Mouse (Mus musculus) MEL (cell line): ENCODE data around the gene Sergef.

Source experiments
- CHD2 ChIP-seq: IDR thresholded peaks from 2 replicates; pipeline ENCODE4 v1.6.1; 2011; ENCODE audit warnings: low read length, improper control_type of control experiment
- EP300 ChIP-seq, 2 experiments: IDR thresholded peaks; 2 replicates each; pipeline ENCODE4 v1.6.1; 2011; ENCODE audit warnings: improper control_type of control experiment in 2 of 2, low read length in 2 of 2, low read depth in 1 of 2, mild to moderate bottlenecking in 1 of 2
- GATA1 ChIP-seq: IDR thresholded peaks from 2 replicates; pipeline ENCODE4 v1.6.1; 2011; ENCODE audit warnings: low read depth, low read length, improper control_type of control experiment
- MAZ ChIP-seq: IDR thresholded peaks from 2 replicates; pipeline ENCODE4 v1.6.1; 2012; ENCODE audit warnings: low read depth, mild to moderate bottlenecking, inconsistent platforms, low read length, improper control_type of control experiment
- POLR2A ChIP-seq, 2 experiments: IDR thresholded peaks; 2 replicates each; pipeline ENCODE4 v1.6.1; 2011 to 2012; ENCODE audit warnings: low read length in 2 of 2, mild to moderate bottlenecking in 2 of 2, control low read depth in 1 of 2, improper control_type of control experiment in 1 of 2, low read depth in 1 of 2, moderate library complexity in 1 of 2; ENCODE audit not compliant: control insufficient read depth in 1 of 2, insufficient read depth in 1 of 2, poor library complexity in 1 of 2
- ZMIZ1 ChIP-seq: IDR thresholded peaks from 2 replicates; pipeline ENCODE4 v1.6.1; 2012; ENCODE audit warnings: low read depth, mild to moderate bottlenecking, inconsistent platforms, low read length, improper control_type of control experiment, moderate library complexity

DNA sequence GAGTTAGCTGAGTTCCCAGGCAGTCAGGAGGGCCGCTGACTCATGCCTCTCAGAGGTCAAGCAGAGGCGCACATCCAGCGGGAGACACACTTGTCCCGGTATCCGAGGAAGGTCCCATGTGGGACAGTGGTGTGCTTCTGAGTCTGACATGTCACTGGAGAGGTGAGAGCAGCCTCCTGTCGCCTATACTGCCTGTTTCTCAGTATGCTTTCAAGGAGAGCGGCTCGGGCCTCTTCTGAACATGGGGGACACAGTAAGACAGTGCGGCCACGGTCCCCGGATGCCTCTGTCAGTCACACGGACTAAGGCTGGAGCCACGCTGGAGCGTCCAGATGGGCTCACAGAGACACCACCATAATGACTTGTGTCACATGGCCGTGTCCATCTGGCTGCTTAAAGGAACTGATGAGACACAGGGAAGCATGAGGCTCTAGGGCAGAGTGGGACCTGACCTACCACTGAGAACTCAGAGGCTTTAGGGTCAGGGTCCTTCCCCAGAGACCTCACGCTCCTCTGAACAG is 221.4 kb downstream of the Sergef start:
- no peak for TF ChIP-seq ZMIZ1
- no peak for TF ChIP-seq POLR2A (IDR thresholded peaks at IDR 0.05; ENCODE audit: control insufficient read depth in 1 of 2, insufficient read depth in 1 of 2, low read depth in 1 of 2, low read length in 2 of 2, poor library complexity in 1 of 2)
- TF ChIP-seq CHD2 = no peak
- TF ChIP-seq EP300 (IDR thresholded peaks at IDR 0.05; ENCODE audit: low read depth in 1 of 2, low read length in 2 of 2) = no peak
- TF ChIP-seq MAZ = no peak
- TF ChIP-seq GATA1 = no peak
